8 mouse cellular contexts compared by ENCODE assay signal in the genomic region with DNA sequence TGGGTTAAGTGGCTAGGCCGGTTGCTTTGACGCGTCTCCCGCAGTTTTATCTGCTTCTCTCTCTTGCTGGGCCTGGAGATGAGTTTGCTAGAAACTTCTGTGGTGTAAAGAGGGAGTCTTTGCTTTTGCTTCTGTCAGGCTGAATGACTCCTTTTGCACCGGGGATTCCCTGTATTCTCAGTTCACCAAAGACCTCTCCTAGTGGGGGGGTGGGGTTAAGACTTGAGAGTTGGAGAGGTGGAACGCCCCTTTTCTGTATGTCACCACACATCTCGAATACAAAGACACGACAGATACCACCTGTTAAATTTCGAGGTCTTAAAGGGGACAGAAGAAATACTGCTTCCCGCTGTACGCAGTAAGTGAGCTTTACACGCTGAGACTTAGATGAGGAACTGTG. TPM values are rescaled to one million over a fixed set of nuclear protein-coding genes. Genes with fewer than 3 reads are reported as not detected.
DNase-seq lines count a peak whose midpoint lies in the region; ATAC-seq and TF ChIP-seq lines count a peak whose summit lies in the region.

A gene (minus strand): TSS at position 190 of the 400 bp plus-strand sequence.

- no peaks in the 10 kb centered on the region for H3K9me3 ChIP-seq in heart, embryonic 10.5 days
- H3K9me3 ChIP-seq in midbrain, embryonic 15.5 days, result no peaks in the 10 kb centered on the region

- ATAC-seq in midbrain, embryonic 15.5 days (replicated peaks), result no peak

- peak within 1 kb of the TSS; percentile 79 for H3K4me2 ChIP-seq in midbrain, embryonic 15.5 days

- H3K27me3 ChIP-seq in cerebellum, adult 2 months (ENCODE audit: control insufficient read depth, insufficient read depth, low read length), result no peaks in the 10 kb centered on the region
- no peaks in the 10 kb centered on the region for H3K27me3 ChIP-seq in C2C12 (ENCODE audit: control insufficient read depth, insufficient read depth, insufficient read length)
- no peaks in the 10 kb centered on the region for H3K27me3 ChIP-seq in heart, embryonic 10.5 days (ENCODE audit: insufficient read depth, poor library complexity, severe bottlenecking)
- no peaks in the 10 kb centered on the region for H3K27me3 ChIP-seq in midbrain, embryonic 15.5 days (replicated peaks)

- H3K9ac ChIP-seq in midbrain, embryonic 15.5 days, result peak within 1 kb of the TSS; percentile 95

- TF ChIP-seq POLR2A in cerebellum, adult 2 months (IDR thresholded peaks at IDR 0.05; ENCODE audit: borderline replicate concordance, insufficient read depth, low read length), result no peak

- DNase-seq in cerebellum, adult 2 months, result no peak
- no peak for DNase-seq in cerebellum, postnatal 36 days
- DNase-seq in c-Kit-positive CD71-positive TER-119-positive erythroid progenitor cells, embryonic 14.5 days (ENCODE audit: low spot score), result peak; percentile 50
- DNase-seq in heart, embryonic 10.5 days (ENCODE audit: low spot score), result no peak
- no peak for DNase-seq in layer of hippocampus, postnatal 36 days
- DNase-seq in spleen, adult 18-20 months, result no peak

- peak within 1 kb of the TSS; percentile 79 for H3K27ac ChIP-seq in cerebellum, adult 2 months (ENCODE audit: insufficient read depth, low read length)
- H3K27ac ChIP-seq in heart, embryonic 10.5 days, result peak within 1 kb of the TSS; percentile 93
- H3K27ac ChIP-seq in midbrain, embryonic 15.5 days, result peak within 1 kb of the TSS; percentile 94

- 4% methylated on average over 12 of the region's 12 CpGs for WGBS in cerebellum, adult 2 months
- WGBS in heart, embryonic 10.5 days, result 10% methylated on average over 12 of the region's 12 CpGs
- 9% methylated on average over 12 of the region's 12 CpGs for WGBS in midbrain, embryonic 15.5 days

- peak within 1 kb of the TSS; percentile 99 for H3ac ChIP-seq in C2C12 (ENCODE audit: control insufficient read depth, insufficient read length, low read depth)

- H3K4me1 ChIP-seq in cerebellum, adult 2 months (ENCODE audit: control insufficient read depth, insufficient read depth, low read length), result peaks cover 4% of the 10 kb centered on the region; the same call in 1 of the 2 replicates
- peaks cover 40% of the 10 kb centered on the region for H3K4me1 ChIP-seq in heart, embryonic 10.5 days
- H3K4me1 ChIP-seq in midbrain, embryonic 15.5 days, result peaks cover 34% of the 10 kb centered on the region

- H3K36me3 ChIP-seq in C2C12 (ENCODE audit: control insufficient read depth, insufficient read depth), result no peaks in the 10 kb centered on the region
- H3K36me3 ChIP-seq in heart, embryonic 10.5 days, result no peaks in the 10 kb centered on the region
- no peaks in the 10 kb centered on the region for H3K36me3 ChIP-seq in midbrain, embryonic 15.5 days (replicated peaks)

- TF ChIP-seq CTCF in cerebellum, adult 2 months (IDR thresholded peaks at IDR 0.05; ENCODE audit: borderline replicate concordance, insufficient read depth, low read depth, low read length), result no peak
- TF ChIP-seq CTCF in C2C12 (IDR thresholded peaks at IDR 0.05; ENCODE audit: control insufficient read depth, insufficient read depth, insufficient read length), result no peak

- peaks cover 99% of the 10 kb centered on the region for H3K79me2 ChIP-seq in C2C12 (ENCODE audit: control insufficient read depth, insufficient read depth)

- peaks cover 70% of the 10 kb centered on the region for H3K79me3 ChIP-seq in C2C12 (ENCODE audit: low read depth)

- H3K4me3 ChIP-seq in cerebellum, adult 2 months (replicated peaks; ENCODE audit: insufficient read depth, low read depth, low read length), result peak within 1 kb of the TSS; percentile 99
- H3K4me3 ChIP-seq in C2C12 (ENCODE audit: insufficient read depth, poor library complexity, severe bottlenecking), result peak within 1 kb of the TSS; percentile 68
- H3K4me3 ChIP-seq in heart, embryonic 10.5 days, result peak within 1 kb of the TSS; percentile 89
- peak within 1 kb of the TSS; percentile 99 for H3K4me3 ChIP-seq in midbrain, embryonic 15.5 days

TF ChIP-seq in C2C12, 6 proteins besides CTCF, POLR2A, EP300 and RAD21:
- TF ChIP-seq MAX (IDR thresholded peaks at IDR 0.05), result no peak
- TF ChIP-seq USF1 (IDR thresholded peaks at IDR 0.05; ENCODE audit: low read depth), result no peak
- TF ChIP-seq FOSL1 (IDR thresholded peaks at IDR 0.05; ENCODE audit: insufficient read depth, low read length, poor library complexity, severe bottlenecking), result no peak
- no peak for TF ChIP-seq MYOD1 (IDR thresholded peaks at IDR 0.05; ENCODE audit: control insufficient read depth, insufficient read length, low read depth)
- no peak for TF ChIP-seq CEBPB (IDR thresholded peaks at IDR 0.05; ENCODE audit: low read depth)
- TF ChIP-seq MYOG (IDR thresholded peaks at IDR 0.05; ENCODE audit: control insufficient read depth, extremely low read depth, insufficient read length), result no peak

RNA-seq across cellular contexts. Expression of the gene that starts here (rescaled TPM):
- polyA plus RNA-seq in cerebellum, adult 2 months (2012; rRNA removed), result 196 and 199 TPM in 2 replicates
- polyA plus RNA-seq in C2C12 (2012; fragmentation: generic; extraction: Trizol), result 54.3 TPM
- 42.2 and 43.5 TPM in 2 replicates for polyA plus RNA-seq in heart, embryonic 10.5 days (2016; fragmentation: Nextera tagmentation; extraction: Ambion mirVana)
- 100 to 1,000 TPM; 171 to 180 TPM for total RNA-seq in layer of hippocampus, postnatal 36 days (2021)
- 173 and 177 TPM in 2 replicates for polyA plus RNA-seq in midbrain, embryonic 15.5 days (2015; fragmentation: Nextera tagmentation; extraction: Ambion mirVana)
